Mouse (Mus musculus) neural tube, embryonic 10.5 days (tissue): ENCODE measurements around the gene Pacsin3.
A peak's percentile ranks its signal among the peaks of the same experiment; 100 is the strongest.
"Not testable (repeated sequence)": the region's sequence is repeated elsewhere in the genome, so short reads cannot be mapped to it uniquely, and the experiment has no call there.

Experiments
- DNase-seq: peaks from one replicate; pipeline ENCODE4 v3.0.0-alpha.2; 2017; ENCODE audit warnings: low spot score; ENCODE audit errors: extremely low spot score

Pacsin3 gene

GRCm38 (mm10) chr2:91255661-91256150 lies at the start of gene Pacsin3:
Gene Pacsin3, plus strand, starts transcription at chr2:91255954.
- peak; percentile 52 for DNase-seq

GRCm38 (mm10) chr2:91206254-91206775 lies 49.4 kb upstream of the Pacsin3 start:
- no peak for DNase-seq

- DNase-seq, result no peak
These were observed 42.4 kb upstream of the Pacsin3 start for GRCm38 (mm10) chr2:91213311-91213710.

DNA sequence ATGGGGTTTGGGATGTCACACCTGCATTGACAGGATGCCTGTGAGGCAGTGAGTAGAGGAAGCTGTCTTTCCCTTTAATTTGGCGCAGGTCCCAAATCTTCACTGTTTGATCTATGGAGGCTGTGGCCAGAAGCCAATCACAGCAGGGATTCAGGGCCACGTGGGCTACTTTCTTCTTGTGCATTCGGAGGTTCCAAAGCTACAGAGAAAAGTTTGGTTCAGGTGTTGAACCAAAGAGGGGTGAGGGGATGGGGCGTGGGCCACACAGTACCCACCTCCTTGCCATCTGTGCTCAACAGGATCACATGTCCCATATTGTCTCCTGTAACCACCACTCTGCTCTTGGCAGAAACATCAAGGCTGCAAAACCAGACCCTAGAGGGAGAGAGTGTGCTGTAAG lies 38.7 kb upstream of the Pacsin3 start:
- no peak for DNase-seq

- no peak for DNase-seq
These were observed 35.3 kb upstream of the Pacsin3 start for GRCm38 (mm10) chr2:91220501-91220900.

- no peak for DNase-seq
These were observed 32.1 kb upstream of the Pacsin3 start for GRCm38 (mm10) chr2:91223614-91224013.

DNA sequence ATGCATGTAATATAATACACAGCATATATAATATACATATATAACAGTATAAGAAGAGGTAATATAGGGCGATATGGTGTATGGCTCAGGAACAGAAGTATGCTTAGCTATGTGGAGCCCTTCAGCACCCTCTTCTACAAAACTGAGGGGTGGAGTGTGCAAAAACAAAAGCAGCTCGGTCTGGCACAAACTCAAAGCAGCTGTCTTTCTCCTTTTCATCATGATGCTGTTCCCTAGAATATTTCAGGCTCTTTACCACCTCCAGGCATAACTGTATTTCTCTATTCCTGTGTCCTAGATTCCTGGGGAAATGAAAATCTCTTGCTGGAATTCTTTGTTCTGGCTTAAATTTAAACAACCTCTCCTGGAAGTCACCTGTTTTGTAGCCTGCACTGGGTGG lies 26.0 kb upstream of the Pacsin3 start:
- DNase-seq, result no peak

DNA sequence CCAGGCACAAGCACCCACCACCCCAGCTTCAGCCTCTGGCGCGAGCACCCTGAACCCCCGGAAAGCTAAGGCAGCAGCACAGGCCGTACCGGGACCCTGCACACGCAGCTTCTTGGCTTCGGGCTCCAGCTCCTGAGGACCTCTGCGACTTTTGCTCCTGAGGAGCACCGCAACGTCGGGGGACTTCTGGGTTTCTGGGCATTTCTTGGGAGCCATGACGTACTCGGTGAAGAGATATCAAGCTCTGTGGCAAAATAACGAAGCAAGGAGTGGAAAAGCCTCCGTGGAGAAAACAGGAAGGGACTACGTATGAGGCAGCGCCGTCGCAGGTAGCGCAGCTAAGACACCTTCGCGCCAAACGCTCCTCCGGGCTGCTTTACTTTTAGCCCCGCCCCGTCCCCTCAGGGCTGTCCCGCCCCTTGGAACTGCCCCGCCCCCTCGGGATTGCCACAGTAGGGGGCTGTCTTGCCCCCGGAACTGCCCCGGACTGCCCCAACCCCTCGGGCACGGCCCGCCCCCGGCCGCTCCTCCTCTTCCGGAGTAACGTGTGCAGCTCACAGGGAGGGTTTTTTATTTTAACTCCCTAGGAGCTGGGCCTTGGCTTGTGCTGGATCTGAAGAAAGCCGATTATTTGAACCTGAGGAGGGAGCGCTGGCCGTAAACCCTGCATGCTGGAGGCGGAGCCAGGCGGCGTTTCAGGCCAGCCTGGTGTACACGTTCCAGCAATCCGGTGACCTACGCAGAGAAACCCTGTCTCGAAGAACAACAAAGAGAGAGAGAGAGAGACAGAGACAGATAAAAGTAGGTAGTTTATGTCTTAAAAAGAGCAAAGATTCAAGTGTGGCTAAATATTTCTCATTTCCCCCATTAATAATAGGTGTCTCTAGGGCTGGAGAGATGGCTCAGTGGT lies 18.9 kb upstream of the Pacsin3 start, which contains the start of gene Ddb2:
Ddb2 (minus strand) TSS at position 382 of the 910 bp plus-strand sequence.
- DNase-seq, result peak; percentile 98

- DNase-seq, result not testable (repeated sequence)
These were observed 18.2 kb upstream of the Pacsin3 start for GRCm38 (mm10) chr2:91237511-91238080.

DNA sequence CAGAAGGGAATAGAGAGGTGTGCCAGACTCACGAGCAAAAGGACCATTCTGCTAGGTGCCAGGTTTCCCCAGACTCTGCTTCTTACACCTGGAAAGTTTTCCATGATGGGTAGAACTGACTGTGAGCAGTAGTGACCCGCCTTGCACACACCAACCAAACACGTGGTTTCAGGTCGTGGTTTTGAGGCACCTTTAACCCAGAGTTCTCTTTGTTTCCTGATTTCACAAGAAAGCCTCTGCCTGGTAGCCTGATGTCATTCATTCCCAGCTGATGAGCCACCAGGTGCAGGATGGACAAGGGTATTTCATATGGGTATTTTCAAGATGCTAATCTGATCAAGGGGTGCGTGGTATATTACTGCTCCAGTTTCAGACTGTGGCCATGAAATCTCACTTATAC lies 13.2 kb upstream of the Pacsin3 start:
- DNase-seq, result no peak

- DNase-seq, result no peak
These were observed 12.3 kb upstream of the Pacsin3 start for GRCm38 (mm10) chr2:91243416-91243815.

DNA sequence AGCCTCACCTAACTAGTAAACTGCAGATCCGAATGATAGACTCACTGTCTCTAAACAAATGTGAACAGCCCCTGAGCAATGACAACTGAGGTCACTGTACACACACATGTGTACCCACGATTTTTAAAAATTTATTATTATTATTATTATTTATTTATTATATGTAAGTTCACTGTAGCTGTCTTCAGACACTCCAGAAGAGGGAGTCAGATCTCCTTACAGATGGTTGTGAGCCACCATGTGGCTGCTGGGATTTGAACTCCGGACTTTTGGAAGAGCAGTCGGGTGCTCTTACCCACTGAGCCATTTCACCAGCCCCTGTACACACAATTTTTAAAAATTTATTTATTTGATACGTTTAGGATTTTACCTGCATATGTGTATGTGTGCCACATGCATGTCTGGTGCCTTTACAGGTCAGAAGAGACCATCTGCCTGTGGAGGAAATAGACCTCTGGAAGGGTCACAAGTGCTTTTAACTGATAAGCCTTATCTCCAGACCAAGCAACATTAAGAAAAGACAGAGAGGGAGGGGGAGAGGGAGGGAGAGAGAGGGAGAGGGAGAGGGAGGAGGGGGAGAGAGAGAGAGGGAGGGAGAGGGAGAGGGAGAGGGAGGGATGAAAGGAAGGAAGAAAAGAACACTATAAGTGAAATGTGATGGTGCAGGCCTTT lies 11.1 kb upstream of the Pacsin3 start:
- no peak for DNase-seq

DNA sequence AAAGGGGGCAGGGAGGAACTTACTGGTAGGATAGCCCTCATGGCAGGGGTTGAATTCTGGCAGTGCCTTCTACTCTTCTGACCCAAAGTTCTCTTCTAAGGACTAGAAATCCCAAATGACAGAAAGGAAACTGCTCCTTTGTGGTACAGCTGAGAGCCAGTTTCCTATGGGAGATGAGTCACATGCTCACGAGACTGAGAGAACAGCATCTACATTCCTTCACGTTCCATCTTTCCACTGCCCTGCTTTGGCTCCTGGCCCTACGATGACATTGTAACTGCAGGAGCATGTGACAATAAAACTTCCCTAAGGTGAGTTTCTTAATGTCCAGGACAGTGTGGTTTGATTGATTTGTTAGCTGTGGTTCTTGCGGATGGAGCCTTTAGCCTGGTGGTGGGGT lies 7.4 kb upstream of the Pacsin3 start:
- no peak for DNase-seq

DNA sequence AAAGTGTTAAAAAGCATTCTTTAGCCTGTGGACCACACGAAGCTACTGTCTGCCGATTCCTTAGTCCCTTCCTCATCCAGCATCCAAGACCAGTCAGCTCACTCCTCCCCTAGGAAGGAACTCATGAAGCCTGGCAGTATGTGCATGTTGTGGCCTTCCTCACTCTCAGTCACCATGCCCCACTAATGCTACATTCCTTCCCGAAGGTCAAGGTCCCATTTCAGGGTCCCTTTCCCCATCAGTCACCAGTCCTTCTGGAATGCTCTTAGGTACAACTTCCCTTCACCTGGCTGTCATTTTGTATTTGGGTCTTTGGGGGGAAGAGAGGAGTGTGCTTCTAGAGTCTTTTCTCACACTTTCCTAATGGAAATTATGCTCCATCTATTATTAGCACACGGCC lies 3.8 kb upstream of the Pacsin3 start:
- no peak for DNase-seq

DNA sequence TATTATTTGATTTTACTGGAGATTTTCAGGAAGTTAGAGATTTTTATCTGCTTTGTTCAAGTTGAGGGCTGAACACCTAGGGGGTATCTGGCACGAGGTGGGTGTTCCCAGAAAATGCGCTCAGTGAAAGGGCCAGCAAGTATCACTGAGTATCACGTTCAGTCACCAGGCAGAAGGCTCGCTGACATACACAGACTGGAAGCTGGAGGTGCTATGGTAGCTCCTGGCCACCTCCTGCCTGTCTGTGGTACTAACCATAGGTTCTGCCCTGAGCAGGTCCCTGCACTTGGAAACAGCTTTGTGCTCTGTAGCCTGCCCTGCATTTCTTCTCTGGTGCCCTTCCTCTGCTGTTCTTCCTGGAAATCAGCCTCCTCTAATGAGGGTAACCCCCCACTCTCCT lies 3.2 kb upstream of the Pacsin3 start:
- no peak for DNase-seq

- no peak for DNase-seq
These were observed 901 bp upstream of the Pacsin3 start for GRCm38 (mm10) chr2:91254725-91255380.

GRCm38 (mm10) chr2:91256256-91257125 lies 737 bp downstream of the Pacsin3 start:
- peak; percentile 80 for DNase-seq

DNA sequence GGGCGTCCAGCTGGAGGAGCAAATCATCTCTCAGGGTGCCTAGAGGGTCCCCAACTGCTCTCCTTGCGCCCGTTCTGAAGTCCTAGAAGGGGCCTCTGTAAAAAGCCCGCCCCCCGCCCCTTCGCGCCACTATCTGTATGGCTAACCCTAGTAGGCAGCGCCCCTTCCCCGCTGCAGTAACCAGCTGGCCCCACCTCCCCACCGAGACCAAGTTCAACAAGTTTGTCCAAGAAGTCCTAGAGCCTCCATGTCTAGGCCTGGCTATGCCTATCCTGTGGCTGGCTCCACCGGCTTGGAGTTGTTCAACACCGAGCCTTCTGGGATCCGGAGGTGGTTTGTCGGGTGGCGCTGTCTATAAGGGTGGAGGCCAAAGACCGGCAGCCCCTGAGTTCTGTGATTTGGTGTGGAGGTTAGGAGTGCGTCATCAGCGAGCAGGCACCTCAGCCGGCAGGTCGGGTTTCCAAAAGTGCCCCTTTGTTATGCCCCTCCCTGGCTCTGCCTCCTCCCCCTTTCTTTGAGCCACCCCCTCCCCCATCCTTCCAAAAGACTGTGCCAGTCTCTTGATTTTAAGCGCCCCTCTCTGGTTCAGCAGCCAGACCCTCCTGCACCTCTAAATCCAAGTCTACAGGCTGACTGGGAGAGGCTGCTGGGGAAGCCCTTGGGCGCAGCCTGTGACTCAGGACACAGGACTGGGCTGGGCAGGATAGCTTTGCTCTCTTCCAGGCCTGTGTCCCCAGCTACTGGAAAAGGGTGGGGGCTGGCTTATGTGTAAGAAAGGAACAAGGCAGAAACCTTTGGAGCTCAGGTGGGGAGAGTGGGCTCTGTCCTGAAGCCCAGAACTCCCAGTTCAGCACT lies 1.6 kb downstream of the Pacsin3 start:
- peak; percentile 70 for DNase-seq

DNA sequence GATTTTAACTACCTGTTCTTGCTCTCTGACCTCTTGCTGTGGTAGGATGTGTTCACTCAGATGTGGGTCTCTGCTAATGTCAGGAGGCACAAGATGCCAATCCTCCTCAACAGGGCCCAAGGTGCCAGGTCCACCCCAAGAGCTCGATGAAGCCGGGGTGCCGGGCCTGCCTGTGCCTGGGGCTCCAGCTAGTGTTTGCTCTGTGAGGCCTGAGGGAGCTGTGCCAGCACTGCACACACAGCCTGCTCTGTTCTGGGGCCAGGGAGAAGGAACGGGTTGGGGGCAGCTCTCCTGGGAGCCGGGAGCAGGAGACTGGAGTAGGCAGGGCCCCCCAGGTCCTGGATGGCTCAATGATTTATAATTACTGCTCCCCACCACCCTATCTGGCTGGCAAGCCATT lies 2.3 kb downstream of the Pacsin3 start:
- no peak for DNase-seq
